Mouse (Mus musculus) heart, embryonic 16.5 days (tissue): ENCODE measurements at regions not wholly inside any gene's neighbourhood (a gene's known extent, or its start where the extent isn't known, plus 50 kb on each side); places are given as distances from the start of the nearest gene placed in this dataset.

Source experiments
- ATAC-seq: fragments of 200-750 bp; cut with Nextera tagmentation; replicated peaks from 2 replicates; pipeline ENCODE4 v1.8.0; 2017; ENCODE audit warnings: moderate number of reproducible peaks; ENCODE audit not compliant: insufficient read depth, low FRiP score; ENCODE audit errors: extremely low read depth
- H3K27ac ChIP-seq: fragments of 300-500 bp; sonication (generic); 2 replicates; pipeline ENCODE4 v1.5.1; 2014; ENCODE audit warnings: mild to moderate bottlenecking, low read length, control low read depth, moderate library complexity
- H3K27me3 ChIP-seq: fragments of 300-500 bp; sonication (generic); 2 replicates; pipeline ENCODE4 v1.6.1; 2014; ENCODE audit warnings: low read length, mixed read lengths; ENCODE audit not compliant: control insufficient read depth, insufficient read depth
- H3K36me3 ChIP-seq: fragments of 300-500 bp; sonication (generic); 2 replicates; pipeline ENCODE4 v1.6.1; 2014; ENCODE audit not compliant: control insufficient read depth, insufficient read depth
- H3K4me1 ChIP-seq: fragments of 300-500 bp; sonication (generic); 2 replicates; pipeline ENCODE4 v1.6.1; 2014; ENCODE audit warnings: low read length, mixed read lengths; ENCODE audit not compliant: control insufficient read depth, insufficient read depth
- H3K4me2 ChIP-seq: fragments of 300-500 bp; sonication (generic); 2 replicates; pipeline ENCODE4 v1.6.1; 2014; ENCODE audit warnings: low read depth, mild to moderate bottlenecking, control low read depth, low read length
- H3K4me3 ChIP-seq: fragments of 300-500 bp; sonication (generic); 2 replicates; pipeline ENCODE4 v1.5.1; 2014; ENCODE audit warnings: mild to moderate bottlenecking, control low read depth, low read length
- H3K9ac ChIP-seq: fragments of 300-500 bp; sonication (generic); 2 replicates; pipeline ENCODE4 v1.6.1; 2014; ENCODE audit warnings: low read length, control low read depth
- H3K9me3 ChIP-seq: fragments of 300-500 bp; sonication (generic); replicated peaks from 2 replicates; pipeline ENCODE4 v1.6.1; 2016; ENCODE audit warnings: low read length; ENCODE audit not compliant: control insufficient read depth
- WGBS: fragments of 180-500 bp; shearing (Covaris S2); extraction: QIAGEN DNeasy Blood & Tissue Kit; methylation state at CpG from one replicate; pipeline ENCODE4 v1.1.7; 2014; 5-methylcytosine and 5-hydroxymethylcytosine counted together

GRCm38 (mm10) chr5:111892956-111893355 is 159.2 kb downstream of the Gm26897 start:
- Histone ChIP-seq H3K4me2 (no peak overlapping the region), H3K4me3 (no peak overlapping the region), H3K9me3 (no peaks in the 10 kb centered on the region), H3K27ac (no peak overlapping the region), H3K9ac (no peak overlapping the region), H3K27me3 (peaks cover 2% of the 10 kb centered on the region; the same call in 1 of the 2 replicates), H3K36me3 (no peaks in the 10 kb centered on the region), H3K4me1 (peaks cover 10% of the 10 kb centered on the region)
- 57% methylated on average over 3 of the region's 3 CpGs for WGBS
- no peak for ATAC-seq

GRCm38 (mm10) chr5:111893905-111894311 is 160.2 kb downstream of the Gm26897 start:
- Histone ChIP-seq H3K27me3 (peaks cover 2% of the 10 kb centered on the region; the same call in 1 of the 2 replicates), H3K9me3 (no peaks in the 10 kb centered on the region), H3K4me2 (peak overlapping the region; percentile 41), H3K4me3 (0 out of 2 replicates have a peak overlapping the region, but pooled peaks have one; percentile 15), H3K4me1 (peaks cover 10% of the 10 kb centered on the region), H3K27ac (peak overlapping the region; percentile 28), H3K36me3 (no peaks in the 10 kb centered on the region), H3K9ac (no peak overlapping the region)
- peak; percentile 67 for ATAC-seq
- 2% methylated on average over 11 of the region's 11 CpGs for WGBS

- peaks cover 6% of the 10 kb centered on the region; the same call in 1 of the 2 replicates for H3K4me1 ChIP-seq
- no peak overlapping the region for H3K4me3 ChIP-seq
- no peaks in the 10 kb centered on the region for H3K36me3 ChIP-seq
- WGBS: 53% methylated on average over 4 of the region's 4 CpGs
- peaks cover 13% of the 10 kb centered on the region for H3K27me3 ChIP-seq
- no peak overlapping the region for H3K4me2 ChIP-seq
- no peak overlapping the region for H3K9ac ChIP-seq
- no peak for ATAC-seq
- H3K9me3 ChIP-seq: no peaks in the 10 kb centered on the region
- no peak overlapping the region for H3K27ac ChIP-seq
These were observed 163.8 kb downstream of the Gm26897 start for GRCm38 (mm10) chr5:111897568-111897967.

GRCm38 (mm10) chr5:111898482-111898881 is 164.8 kb downstream of the Gm26897 start:
- Histone ChIP-seq H3K27ac (no peak overlapping the region), H3K9ac (no peak overlapping the region), H3K4me3 (no peak overlapping the region), H3K4me2 (no peak overlapping the region), H3K27me3 (peaks cover 13% of the 10 kb centered on the region), H3K36me3 (no peaks in the 10 kb centered on the region), H3K4me1 (peaks cover 6% of the 10 kb centered on the region; the same call in 1 of the 2 replicates), H3K9me3 (no peaks in the 10 kb centered on the region)
- no peak for ATAC-seq
- WGBS: 72% methylated on average over 12 of the region's 12 CpGs

- H3K36me3 ChIP-seq: no peaks in the 10 kb centered on the region
- ATAC-seq: no peak
- H3K27me3 ChIP-seq: peaks cover 10% of the 10 kb centered on the region
- no peaks in the 10 kb centered on the region for H3K4me1 ChIP-seq
- no peak overlapping the region for H3K9ac ChIP-seq
- no peak overlapping the region for H3K4me2 ChIP-seq
- H3K9me3 ChIP-seq: peaks cover 7% of the 10 kb centered on the region; the same call in 1 of the 2 replicates
- H3K4me3 ChIP-seq: no peak overlapping the region
- WGBS: 51% methylated on average over 5 of the region's 5 CpGs
- no peak overlapping the region for H3K27ac ChIP-seq
These were observed 167.5 kb downstream of the Gm26897 start for GRCm38 (mm10) chr5:111901197-111901596.

GRCm38 (mm10) chr5:111901678-111902077 is 168.0 kb downstream of the Gm26897 start:
- ATAC-seq: no peak
- H3K36me3 ChIP-seq: no peaks in the 10 kb centered on the region
- H3K27me3 ChIP-seq: peaks cover 10% of the 10 kb centered on the region
- no peaks in the 10 kb centered on the region for H3K4me1 ChIP-seq
- no peak overlapping the region for H3K4me2 ChIP-seq
- 10% methylated on average over 5 of the region's 5 CpGs for WGBS
- H3K4me3 ChIP-seq: no peak overlapping the region
- H3K9ac ChIP-seq: no peak overlapping the region
- no peak overlapping the region for H3K27ac ChIP-seq
- H3K9me3 ChIP-seq: peaks cover 7% of the 10 kb centered on the region; the same call in 1 of the 2 replicates

- H3K4me2 ChIP-seq: no peak overlapping the region
These were observed 174.4 kb downstream of the Gm26897 start for GRCm38 (mm10) chr5:111908085-111908484.

GRCm38 (mm10) chr5:111910514-111910913 is 176.8 kb downstream of the Gm26897 start:
- no peak for ATAC-seq
- 63% methylated on average over 8 of the region's 8 CpGs for WGBS
- Histone ChIP-seq H3K27me3 (peaks cover 15% of the 10 kb centered on the region), H3K4me3 (no peak overlapping the region), H3K9me3 (peaks cover 9% of the 10 kb centered on the region), H3K27ac (no peak overlapping the region), H3K4me2 (no peak overlapping the region), H3K9ac (no peak overlapping the region), H3K36me3 (no peaks in the 10 kb centered on the region), H3K4me1 (no peaks in the 10 kb centered on the region)

More at GRCm38 (mm10) chr5:111908085-111908484, 174.4 kb downstream of the Gm26897 start:
- H3K27ac ChIP-seq: no peak overlapping the region
- H3K9ac ChIP-seq: no peak overlapping the region
- H3K4me3 ChIP-seq: no peak overlapping the region
- peaks cover 13% of the 10 kb centered on the region for H3K27me3 ChIP-seq
- no peaks in the 10 kb centered on the region for H3K36me3 ChIP-seq
- WGBS: 79% methylated on average over 14 of the region's 14 CpGs
- peaks cover 9% of the 10 kb centered on the region for H3K9me3 ChIP-seq
- H3K4me1 ChIP-seq: no peaks in the 10 kb centered on the region
- no peak for ATAC-seq

GRCm38 (mm10) chr5:111913354-111913753 is 179.6 kb downstream of the Gm26897 start:
- H3K27me3 ChIP-seq: peaks cover 23% of the 10 kb centered on the region

More at GRCm38 (mm10) chr5:111913354-111913753, 179.6 kb downstream of the Gm26897 start:
- H3K4me1 ChIP-seq: no peaks in the 10 kb centered on the region
- no peak overlapping the region for H3K27ac ChIP-seq
- H3K9ac ChIP-seq: no peak overlapping the region
- peaks cover 9% of the 10 kb centered on the region for H3K9me3 ChIP-seq
- H3K36me3 ChIP-seq: no peaks in the 10 kb centered on the region
- H3K4me3 ChIP-seq: no peak overlapping the region
- WGBS: 62% methylated on average over 7 of the region's 7 CpGs
- ATAC-seq: no peak
- no peak overlapping the region for H3K4me2 ChIP-seq
